Mouse (Mus musculus) cerebellum, adult 9-11 months (tissue): ENCODE data around the gene Uck1.

Experiments
- DNase-seq: peaks from one replicate; pipeline ENCODE4 v3.0.0; 2022

Gene Uck1

GRCm38 (mm10) chr2:32259657-32260417, at the start of gene Uck1:
Uck1 (minus strand) TSS chr2:32260159.
- peak; percentile 94 for DNase-seq

- DNase-seq, result no peak
Measured at GRCm38 (mm10) chr2:32308870-32309568, 49.1 kb upstream of the Uck1 start.

DNA sequence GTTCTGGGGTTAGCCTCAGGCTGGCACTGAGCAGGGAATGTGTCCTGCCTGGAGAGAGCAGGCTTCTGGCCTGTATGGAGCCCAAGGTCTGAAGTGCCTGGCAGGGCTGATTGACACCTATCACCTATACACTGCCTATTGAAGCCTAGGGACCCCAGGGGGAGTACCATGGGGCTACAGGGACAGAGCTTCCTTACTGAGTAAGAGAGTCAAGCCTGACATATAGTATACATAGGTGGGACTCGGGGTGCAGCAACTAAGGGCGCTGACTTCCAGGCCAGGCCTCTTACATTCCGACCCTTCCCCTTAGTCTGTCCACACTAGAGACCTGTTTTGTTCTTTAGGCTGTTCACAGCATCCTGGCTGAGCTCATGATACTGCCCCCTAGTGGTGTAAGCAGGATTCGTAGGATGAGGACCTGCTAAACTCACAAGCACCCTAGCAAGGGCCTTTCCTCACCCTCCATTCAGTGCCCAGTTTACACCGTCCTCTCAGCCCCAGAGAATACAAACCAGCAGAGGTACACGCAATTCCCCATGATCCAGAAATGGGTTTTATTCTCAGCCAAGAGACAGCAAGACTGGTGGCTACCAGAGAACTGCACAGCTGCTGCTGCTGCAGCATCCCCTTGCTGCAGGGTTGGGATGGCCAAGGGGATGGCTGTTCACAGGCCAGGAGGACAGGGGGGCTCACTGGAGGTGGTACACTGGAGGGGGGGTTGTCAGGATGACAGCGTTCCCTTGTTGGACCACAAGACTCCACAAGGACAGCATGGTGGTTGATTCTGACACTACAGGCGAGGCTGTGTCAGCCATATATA, 48.2 kb upstream of the Uck1 start:
- DNase-seq, result peak; percentile 80

- peak; percentile 60 for DNase-seq
Measured at GRCm38 (mm10) chr2:32307247-32307798, 47.4 kb upstream of the Uck1 start.

GRCm38 (mm10) chr2:32306176-32306575, 46.2 kb upstream of the Uck1 start:
- DNase-seq, result peak; percentile 59

GRCm38 (mm10) chr2:32305668-32306067, 45.7 kb upstream of the Uck1 start:
- no peak for DNase-seq

DNA sequence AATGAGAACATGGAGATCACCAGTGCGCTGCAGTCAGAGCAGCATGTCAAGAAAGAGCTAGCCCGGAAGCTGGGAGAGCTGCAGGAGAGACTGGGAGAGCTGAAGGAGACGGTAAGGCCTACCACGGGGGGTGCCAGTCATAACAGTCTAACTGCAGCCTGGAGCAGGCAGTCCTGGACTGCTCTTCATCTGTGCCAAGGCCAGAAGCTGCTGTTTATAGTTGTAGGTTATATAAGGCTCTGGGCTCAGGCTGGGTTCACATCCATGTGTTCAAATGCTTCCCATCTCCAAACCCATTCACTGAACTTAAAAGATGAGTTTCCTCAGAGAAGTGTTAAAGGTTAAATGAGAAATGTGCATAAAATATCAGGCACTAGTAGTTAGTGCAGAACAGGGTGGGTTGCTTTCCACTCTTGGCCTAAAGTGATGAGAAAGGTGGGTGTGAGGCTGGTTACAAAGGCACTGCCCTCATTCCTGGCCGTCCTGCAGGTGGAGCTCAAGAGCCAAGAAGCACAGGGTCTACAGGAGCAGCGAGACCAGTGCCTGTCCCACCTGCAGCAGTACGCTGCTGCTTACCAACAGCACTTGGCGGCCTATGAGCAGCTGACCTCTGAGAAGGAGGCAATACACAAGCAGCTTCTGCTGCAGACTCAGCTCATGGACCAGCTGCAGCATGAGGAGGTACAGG, 44.3 kb upstream of the Uck1 start:
- DNase-seq, result peak; percentile 83

DNA sequence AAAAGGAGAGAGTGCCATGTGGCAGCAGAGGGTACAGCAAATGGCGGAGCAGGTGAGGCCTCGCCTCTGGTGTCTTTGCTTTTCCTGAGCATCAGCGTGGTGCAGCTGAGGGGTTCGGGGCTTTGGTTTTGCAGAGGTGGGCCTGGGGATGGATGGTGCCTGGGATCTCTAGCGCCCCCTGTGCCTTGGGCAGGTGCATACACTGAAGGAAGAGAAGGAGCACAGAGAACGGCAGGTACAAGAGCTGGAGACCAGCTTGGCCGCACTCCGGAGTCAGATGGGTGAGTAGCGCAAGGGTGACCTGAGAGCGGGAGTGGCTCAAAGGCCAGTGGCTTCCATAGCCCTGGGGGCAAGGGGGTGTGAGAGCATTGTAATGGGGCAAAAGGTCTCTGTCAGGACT, 43.0 kb upstream of the Uck1 start:
- no peak for DNase-seq

GRCm38 (mm10) chr2:32299469-32299868, 39.5 kb upstream of the Uck1 start:
- DNase-seq, result no peak

- DNase-seq, result peak; percentile 38
Measured at GRCm38 (mm10) chr2:32295842-32296241, 35.9 kb upstream of the Uck1 start.

GRCm38 (mm10) chr2:32295285-32295684, 35.3 kb upstream of the Uck1 start:
- DNase-seq, result peak; percentile 27

DNA sequence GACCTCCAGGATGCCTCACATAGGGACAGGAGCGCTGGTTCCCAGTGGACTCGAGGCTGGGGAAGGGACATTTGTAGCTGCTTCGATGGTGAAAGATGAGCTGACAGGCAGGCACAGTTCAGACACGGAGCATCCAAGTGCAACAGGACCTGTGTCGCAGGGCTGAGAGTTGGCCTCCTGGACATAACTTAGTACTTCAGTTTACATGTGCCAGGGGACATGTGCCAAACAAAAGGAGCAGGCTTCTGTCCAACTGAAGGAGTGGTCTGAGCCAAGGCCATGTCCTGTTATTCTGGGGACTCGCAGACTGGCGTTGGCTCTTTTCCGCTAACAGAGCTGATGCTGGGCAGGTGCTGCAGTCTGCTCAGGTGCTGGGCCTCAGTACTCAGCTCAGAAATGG, 34.4 kb upstream of the Uck1 start:
- DNase-seq, result peak; percentile 81

DNA sequence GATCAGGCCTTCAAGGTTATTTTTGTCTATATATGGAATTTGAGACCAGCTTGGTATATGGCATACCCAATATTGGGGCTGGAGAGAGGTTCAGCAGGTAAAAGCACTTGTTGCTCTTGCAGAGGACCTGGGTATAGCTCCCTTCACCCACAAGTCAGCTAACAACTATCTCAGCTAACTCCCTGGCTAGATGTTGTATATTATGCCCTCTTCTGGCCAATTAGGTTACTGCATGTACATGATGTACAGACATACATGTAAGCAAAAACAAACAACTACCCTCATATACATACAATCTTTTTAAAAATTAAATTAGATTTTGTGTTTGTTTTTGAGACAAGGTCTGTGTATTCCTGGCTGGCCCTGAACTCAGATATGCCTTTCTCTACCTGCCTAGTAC, 29.6 kb upstream of the Uck1 start:
- DNase-seq, result peak; percentile 24

DNA sequence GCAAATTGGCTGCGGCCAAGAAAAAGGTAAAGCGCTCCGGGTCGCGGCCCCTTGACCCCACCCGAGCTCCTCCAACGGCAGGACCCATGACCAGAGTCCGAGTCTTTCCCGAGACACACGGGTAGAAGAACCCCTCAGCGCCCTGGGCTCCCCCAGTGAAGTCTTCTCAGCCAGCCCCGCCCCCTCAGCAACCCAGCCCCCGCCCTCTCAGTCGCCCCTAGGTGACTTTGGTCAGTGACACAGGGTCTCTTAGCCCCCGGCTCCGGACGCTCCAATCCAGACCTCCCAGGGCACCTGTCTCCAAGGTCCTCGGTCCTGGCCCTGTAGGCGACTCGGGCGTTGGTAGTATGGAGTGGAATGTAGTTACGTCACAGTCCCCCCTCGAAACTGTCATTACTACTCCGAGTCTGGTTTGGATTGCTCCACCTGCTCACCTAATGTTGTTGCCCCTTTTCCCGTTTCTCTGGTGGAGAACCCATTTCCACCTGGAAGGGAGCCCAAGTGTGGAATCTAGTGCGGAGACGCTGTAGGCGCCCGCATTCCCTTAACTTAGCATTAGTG, 28.5 kb upstream of the Uck1 start:
- DNase-seq, result peak; percentile 78

- DNase-seq, result peak; percentile 99
Measured at GRCm38 (mm10) chr2:32287923-32288367, 28.0 kb upstream of the Uck1 start, which contains the start of gene Swi5. Swi5 (minus strand) TSS chr2:32288075.

- no peak for DNase-seq
Measured at GRCm38 (mm10) chr2:32287334-32287840, 27.4 kb upstream of the Uck1 start, which contains the start of gene Golga2. Golga2 (plus strand) TSS chr2:32287384.

GRCm38 (mm10) chr2:32283986-32284385, 24.0 kb upstream of the Uck1 start:
- DNase-seq, result no peak

DNA sequence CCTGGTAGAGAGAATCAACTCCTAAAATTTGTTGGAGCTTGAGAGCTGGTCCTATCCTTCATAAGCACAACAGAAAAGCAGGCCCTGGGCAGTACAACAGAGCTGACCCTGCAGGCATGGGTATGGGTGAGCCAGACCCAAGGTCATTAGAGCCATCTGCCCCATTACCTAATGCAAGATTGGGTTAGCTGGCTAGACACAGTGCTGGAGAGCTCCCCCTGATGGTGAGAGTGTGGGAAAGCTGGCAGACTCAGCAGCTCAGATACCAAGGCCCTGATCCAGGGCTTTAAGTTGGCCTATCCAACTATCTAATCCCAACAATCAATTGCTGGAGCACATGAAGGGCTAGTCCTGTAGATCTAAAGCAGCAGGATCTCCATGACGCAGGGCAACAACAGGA, 22.8 kb upstream of the Uck1 start:
- DNase-seq, result peak; percentile 66

DNA sequence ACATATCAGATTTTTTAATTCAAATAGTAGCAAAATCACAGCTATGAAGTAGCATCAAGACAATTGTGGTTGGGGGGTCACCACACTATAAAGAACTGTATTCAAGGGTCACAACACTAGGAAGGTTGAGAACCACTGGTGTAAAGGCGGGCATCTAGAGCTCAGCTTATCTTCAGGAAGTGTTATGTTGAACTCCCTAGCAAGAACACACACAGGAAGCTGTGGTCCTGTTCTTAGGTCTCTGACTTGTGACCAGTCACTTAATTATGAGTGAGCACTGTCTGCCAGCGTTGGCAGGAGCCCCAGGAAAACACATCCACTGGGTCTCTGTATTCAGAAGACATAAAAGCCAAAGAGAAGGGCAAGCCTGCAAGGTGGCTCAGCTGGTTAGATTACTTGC, 22.3 kb upstream of the Uck1 start:
- no peak for DNase-seq

DNA sequence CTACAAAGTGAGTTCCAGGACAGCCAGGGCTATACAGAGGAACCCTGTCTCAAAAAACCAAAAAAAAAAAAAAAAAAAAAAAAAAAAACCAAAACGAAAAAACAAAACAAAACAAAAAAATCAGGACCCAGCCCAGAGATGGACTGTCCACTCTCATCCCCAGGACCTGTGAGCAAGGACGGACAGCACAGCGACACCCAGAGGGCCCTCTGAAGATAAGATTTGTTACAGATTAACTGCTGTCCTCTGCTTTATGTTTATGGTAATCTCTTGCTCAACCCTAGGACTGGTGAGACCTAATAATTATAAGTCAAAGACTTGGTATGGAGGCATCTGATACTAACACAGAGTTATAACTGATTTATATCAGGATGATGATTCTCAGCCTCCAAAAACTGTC, 15.9 kb upstream of the Uck1 start:
- DNase-seq, result no peak

- peak; percentile 45 for DNase-seq
Measured at GRCm38 (mm10) chr2:32260635-32261034, 676 bp upstream of the Uck1 start.
